Comparison of ENCODE assay signal across 7 mouse cellular contexts in genomic region chr7:43466099-43466694, GRCm38 (mm10). TPM values are rescaled to one million over a fixed set of nuclear protein-coding genes. Genes with fewer than 3 reads are reported as not detected.
DNase-seq lines count a peak whose midpoint lies in the region; ATAC-seq and TF ChIP-seq lines count a peak whose summit lies in the region.

No protein-coding gene starts in this region.

- H3K4me2 ChIP-seq in intestine, embryonic 15.5 days (replicated peaks), result peak overlapping the region; percentile 96
- H3K4me2 ChIP-seq in limb, embryonic 11.5 days (ENCODE audit: low read depth, severe bottlenecking), result peak overlapping the region; percentile 54
- H3K4me2 ChIP-seq in midbrain, embryonic 12.5 days (replicated peaks), result peak overlapping the region; percentile 71

- under 1% methylated on average over 33 of the region's 33 CpGs for WGBS in intestine, embryonic 15.5 days
- WGBS in limb, embryonic 11.5 days, result under 1% methylated on average over 33 of the region's 33 CpGs
- WGBS in midbrain, embryonic 12.5 days, result 2% methylated on average over 33 of the region's 33 CpGs
- WGBS in small intestine, adult 2 months, result under 1% methylated on average over 33 of the region's 33 CpGs

- ATAC-seq in intestine, embryonic 15.5 days, result peak; percentile 77
- peak; percentile 33 for ATAC-seq in limb, embryonic 11.5 days (ENCODE audit: insufficient number of reproducible peaks, low FRiP score, low TSS enrichment, low read depth)
- ATAC-seq in midbrain, embryonic 12.5 days (ENCODE audit: low FRiP score, low read depth), result peak; percentile 55

- TF ChIP-seq POLR2A in small intestine, adult 2 months (IDR thresholded peaks at IDR 0.05; ENCODE audit: low read depth, low read length), result no peak

- H3K4me3 ChIP-seq in intestine, embryonic 15.5 days (replicated peaks), result peak overlapping the region; percentile 53
- H3K4me3 ChIP-seq in limb, embryonic 11.5 days (ENCODE audit: low read depth, low read length), result peak overlapping the region; percentile 30
- H3K4me3 ChIP-seq in midbrain, embryonic 12.5 days, result peak overlapping the region; percentile 50
- H3K4me3 ChIP-seq in small intestine, adult 2 months (ENCODE audit: low read depth, low read length), result peak overlapping the region; percentile 68

- no peaks in the 10 kb centered on the region for H3K36me3 ChIP-seq in intestine, embryonic 15.5 days
- no peaks in the 10 kb centered on the region for H3K36me3 ChIP-seq in limb, embryonic 11.5 days (ENCODE audit: control insufficient read depth, insufficient read depth, low read length)
- H3K36me3 ChIP-seq in midbrain, embryonic 12.5 days, result no peaks in the 10 kb centered on the region
- no peaks in the 10 kb centered on the region for H3K36me3 ChIP-seq in small intestine, adult 2 months (ENCODE audit: control insufficient read depth, insufficient read depth, low read length)

- TF ChIP-seq CTCF in small intestine, adult 2 months (IDR thresholded peaks at IDR 0.05; ENCODE audit: extremely low read depth, insufficient read length, insufficient replicate concordance, low read depth, low read length), result peak; percentile 90

- H3K9ac ChIP-seq in intestine, embryonic 15.5 days, result peak overlapping the region; percentile 44
- H3K9ac ChIP-seq in limb, embryonic 11.5 days (ENCODE audit: low read length), result no peak overlapping the region; the same call in 1 of the 2 replicates
- H3K9ac ChIP-seq in midbrain, embryonic 12.5 days (replicated peaks), result peak overlapping the region; percentile 43

- peak; percentile 63 for DNase-seq in adrenal gland, adult 8-10 months
- DNase-seq in embryo, embryonic 10.5 days (ENCODE audit: low spot score), result peak; percentile 85
- peak; percentile 69 to 75 for DNase-seq in gastrocnemius, postnatal 36 days
- peak; percentile 85 for DNase-seq in limb, embryonic 11.5 days (ENCODE audit: low spot score)

- no peaks in the 10 kb centered on the region for H3K27me3 ChIP-seq in intestine, embryonic 15.5 days (replicated peaks)
- H3K27me3 ChIP-seq in limb, embryonic 11.5 days (ENCODE audit: control insufficient read depth, insufficient read depth, low read length), result peaks cover 2% of the 10 kb centered on the region; the same call in 1 of the 2 replicates
- peaks cover 40% of the 10 kb centered on the region for H3K27me3 ChIP-seq in midbrain, embryonic 12.5 days
- no peaks in the 10 kb centered on the region for H3K27me3 ChIP-seq in small intestine, adult 2 months (ENCODE audit: control insufficient read depth, insufficient read depth, low read length)

- peak overlapping the region; percentile 33; the same call in 1 of the 2 replicates for H3K27ac ChIP-seq in intestine, embryonic 15.5 days
- H3K27ac ChIP-seq in limb, embryonic 11.5 days (replicated peaks; ENCODE audit: low read depth, low read length), result no peak overlapping the region
- no peak overlapping the region for H3K27ac ChIP-seq in midbrain, embryonic 12.5 days (replicated peaks)
- H3K27ac ChIP-seq in small intestine, adult 2 months (ENCODE audit: insufficient read depth, low read depth, low read length), result peak overlapping the region; percentile 6; the same call in 1 of the 2 replicates

- intact Hi-C loops in gastrocnemius, postnatal 36 days (cut with DNase I), result loop anchor here (1.0 kb wide), 1 partner anchor 43 kb away; no protein-coding TSS in a partner anchor

- H3K4me1 ChIP-seq in intestine, embryonic 15.5 days (replicated peaks), result peaks cover 10% of the 10 kb centered on the region; the same call in 1 of the 2 replicates
- H3K4me1 ChIP-seq in limb, embryonic 11.5 days (ENCODE audit: control insufficient read depth, insufficient read depth, low read length), result no peaks in the 10 kb centered on the region
- H3K4me1 ChIP-seq in midbrain, embryonic 12.5 days, result peaks cover 14% of the 10 kb centered on the region
- peaks cover 6% of the 10 kb centered on the region; the same call in 1 of the 2 replicates for H3K4me1 ChIP-seq in small intestine, adult 2 months (ENCODE audit: control insufficient read depth, insufficient read depth, insufficient read length, low read length)

- H3K9me3 ChIP-seq in intestine, embryonic 15.5 days, result no peaks in the 10 kb centered on the region
- H3K9me3 ChIP-seq in limb, embryonic 11.5 days (ENCODE audit: control insufficient read depth, low read length), result no peaks in the 10 kb centered on the region
- H3K9me3 ChIP-seq in midbrain, embryonic 12.5 days, result no peaks in the 10 kb centered on the region

RNA-seq across cellular contexts. Expression of gene Vsig10l, which starts 3.2 kb away (rescaled TPM):
- 1 to 10 TPM; 1.3 to 4.3 (median 3.1) TPM for total RNA-seq in adrenal gland, adult 8-10 months (2022)
- 1 to 10 TPM; 1.7 TPM for total RNA-seq in gastrocnemius, postnatal 36 days (2021)
- polyA plus RNA-seq in intestine, embryonic 15.5 days (2015; fragmentation: Nextera tagmentation; extraction: Ambion mirVana), result 2.4 and 4.1 TPM in 2 replicates
- 1.4 and 2.0 TPM in 2 replicates for polyA plus RNA-seq in limb, embryonic 11.5 days (2014; fragmentation: Nextera tagmentation; extraction: Ambion mirVana)
- 4.0 and 7.4 TPM in 2 replicates for polyA plus RNA-seq in midbrain, embryonic 12.5 days (2016; fragmentation: Nextera tagmentation; extraction: Ambion mirVana)
- polyA plus RNA-seq in small intestine, adult 2 months (2012; rRNA removed), result 1.0 and 4.3 TPM in 2 replicates

RNA-seq across cellular contexts. Expression of gene Gm45233, which starts 22.3 kb away (rescaled TPM):
- total RNA-seq in adrenal gland, adult 8-10 months (2022), result 1 to 10 TPM in 1 of 4 experiments, under 1 TPM in 2, not detected in 1; 0.35 to 3.3 (median 0.80) TPM
- total RNA-seq in gastrocnemius, postnatal 36 days (2021), result under 1 TPM in 1 of 2 experiments, not detected in 1; 0.79 TPM
- 0.40 and 0.52 TPM in 2 replicates for polyA plus RNA-seq in intestine, embryonic 15.5 days (2015; fragmentation: Nextera tagmentation; extraction: Ambion mirVana)
- polyA plus RNA-seq in limb, embryonic 11.5 days (2014; fragmentation: Nextera tagmentation; extraction: Ambion mirVana), result 0.31 TPM in 1 of 2 replicates, not detected in the other
- polyA plus RNA-seq in midbrain, embryonic 12.5 days (2016; fragmentation: Nextera tagmentation; extraction: Ambion mirVana), result 1.4 TPM in 1 of 2 replicates, not detected in the other
- polyA plus RNA-seq in small intestine, adult 2 months (2012; rRNA removed), result 0.29 TPM in 1 of 2 replicates, not detected in the other

RNA-seq across cellular contexts. Expression of gene Etfb, which starts 22.3 kb away (rescaled TPM):
- 100 to 1,000 TPM; 286 to 399 (median 360) TPM for total RNA-seq in adrenal gland, adult 8-10 months (2022)
- 100 to 1,000 TPM; 264 to 310 TPM for total RNA-seq in gastrocnemius, postnatal 36 days (2021)
- 429 and 478 TPM in 2 replicates for polyA plus RNA-seq in intestine, embryonic 15.5 days (2015; fragmentation: Nextera tagmentation; extraction: Ambion mirVana)
- 243 and 251 TPM in 2 replicates for polyA plus RNA-seq in limb, embryonic 11.5 days (2014; fragmentation: Nextera tagmentation; extraction: Ambion mirVana)
- polyA plus RNA-seq in midbrain, embryonic 12.5 days (2016; fragmentation: Nextera tagmentation; extraction: Ambion mirVana), result 147 and 163 TPM in 2 replicates
- polyA plus RNA-seq in small intestine, adult 2 months (2012; rRNA removed), result 45.1 and 66.8 TPM in 2 replicates

RNA-seq across cellular contexts. Expression of gene Iglon5, which starts 23.7 kb away (rescaled TPM):
- total RNA-seq in adrenal gland, adult 8-10 months (2022), result 1 to 10 TPM; 2.9 to 4.8 (median 3.6) TPM
- under 1 TPM; 0.23 to 0.27 TPM for total RNA-seq in gastrocnemius, postnatal 36 days (2021)
- 0.38 and 0.56 TPM in 2 replicates for polyA plus RNA-seq in intestine, embryonic 15.5 days (2015; fragmentation: Nextera tagmentation; extraction: Ambion mirVana)
- polyA plus RNA-seq in limb, embryonic 11.5 days (2014; fragmentation: Nextera tagmentation; extraction: Ambion mirVana), result 0.79 and 1.2 TPM in 2 replicates
- 3.9 and 4.1 TPM in 2 replicates for polyA plus RNA-seq in midbrain, embryonic 12.5 days (2016; fragmentation: Nextera tagmentation; extraction: Ambion mirVana)
- 1.4 and 1.5 TPM in 2 replicates for polyA plus RNA-seq in small intestine, adult 2 months (2012; rRNA removed)

RNA-seq across cellular contexts. Expression of gene Cldnd2, which starts 25.6 kb away (rescaled TPM):
- not detected for total RNA-seq in adrenal gland, adult 8-10 months (2022)
- not detected for total RNA-seq in gastrocnemius, postnatal 36 days (2021)
- 0.23 TPM in 1 of 2 replicates, not detected in the other for polyA plus RNA-seq in intestine, embryonic 15.5 days (2015; fragmentation: Nextera tagmentation; extraction: Ambion mirVana)
- polyA plus RNA-seq in limb, embryonic 11.5 days (2014; fragmentation: Nextera tagmentation; extraction: Ambion mirVana), result not detected in 2 replicates
- not detected in 2 replicates for polyA plus RNA-seq in midbrain, embryonic 12.5 days (2016; fragmentation: Nextera tagmentation; extraction: Ambion mirVana)
- polyA plus RNA-seq in small intestine, adult 2 months (2012; rRNA removed), result not detected in 2 replicates

Comparison
In these comparisons a context has a peak if more than half of its experiments do, and no peak if none do; other contexts are left out.
1. H3K27ac ChIP-seq: peak in intestine, embryonic 15.5 days (single experiment) and small intestine, adult 2 months (single experiment); none in limb, embryonic 11.5 days (single experiment) and midbrain, embryonic 12.5 days (single experiment).
2. Peak in every context shown above with its lines, with median percentiles within 50 percentile points of each other: DNase-seq, ATAC-seq, H3K4me2 ChIP-seq and H3K4me3 ChIP-seq.